Mouse (Mus musculus) neural tube, embryonic 11.5 days (tissue): ENCODE results near the gene Trarg1. TPM values are rescaled to one million over a fixed set of nuclear protein-coding genes. Genes with fewer than 3 reads are reported as not detected.

Experiments used
- ATAC-seq: fragments of 200-750 bp; cut with Nextera tagmentation; 2 replicates; pipeline ENCODE4 v1.8.0; 2017; ENCODE audit warnings: moderate number of reproducible peaks, mild to moderate bottlenecking, moderate TSS enrichment, moderate library complexity; ENCODE audit not compliant: insufficient read depth, low FRiP score, low TSS enrichment
- DNase-seq: peaks from one replicate; pipeline ENCODE4 v3.0.0-alpha.2; 2015; ENCODE audit warnings: low spot score
- H3K27ac ChIP-seq: fragments of 300-500 bp; sonication (generic); 2 replicates; pipeline ENCODE4 v1.5.1; 2014; ENCODE audit warnings: low read depth, mild to moderate bottlenecking, low read length
- H3K27me3 ChIP-seq: fragments of 300-500 bp; sonication (generic); 2 replicates; pipeline ENCODE4 v1.6.1; 2014; ENCODE audit warnings: mild to moderate bottlenecking, low read length, mixed read lengths; ENCODE audit not compliant: control insufficient read depth, insufficient read depth
- H3K36me3 ChIP-seq: fragments of 300-500 bp; sonication (generic); 2 replicates; pipeline ENCODE4 v1.6.1; 2014; ENCODE audit warnings: mild to moderate bottlenecking, low read length, moderate library complexity, mixed read lengths; ENCODE audit not compliant: control insufficient read depth, insufficient read depth
- H3K4me1 ChIP-seq: fragments of 300-500 bp; sonication (generic); 2 replicates; pipeline ENCODE4 v1.6.1; 2014; ENCODE audit warnings: low read length, mixed read lengths; ENCODE audit not compliant: control insufficient read depth, insufficient read depth
- H3K4me2 ChIP-seq: fragments of 300-500 bp; sonication (generic); 2 replicates; pipeline ENCODE4 v1.6.1; 2014; ENCODE audit warnings: low read depth, mild to moderate bottlenecking, moderate library complexity
- H3K4me3 ChIP-seq: fragments of 300-500 bp; sonication (generic); 2 replicates; pipeline ENCODE4 v1.5.1; 2014; ENCODE audit warnings: low read depth, low read length
- H3K9ac ChIP-seq: fragments of 300-500 bp; sonication (generic); 2 replicates; pipeline ENCODE4 v1.6.1; 2014; ENCODE audit warnings: mild to moderate bottlenecking, low read length
- H3K9me3 ChIP-seq: fragments of 300-500 bp; sonication (generic); 2 replicates; pipeline ENCODE4 v1.6.1; 2016; ENCODE audit warnings: low read length; ENCODE audit not compliant: control insufficient read depth
- WGBS: fragments of 180-500 bp; shearing (Covaris S2); extraction: QIAGEN DNeasy Blood & Tissue Kit; methylation state at CpG from one replicate; pipeline ENCODE4 v1.1.7; 2014; 5-methylcytosine and 5-hydroxymethylcytosine counted together
- polyA plus RNA-seq: library from polyadenylated mRNA; unstranded; fragments of >200 nt; fragmentation: Nextera tagmentation; extraction: Ambion mirVana; gene quantifications from 2 replicates; pipeline ENCODE4 v1.2.1, GENCODE M21; 2014

The Trarg1 gene
- polyA plus RNA-seq, 1 experiment from 2014 or later: 0.57 TPM

GRCm38 (mm10) chr11:76735753-76736324, 56.2 kb downstream of the Trarg1 start:
- WGBS: 84% methylated on average over 4 of the region's 4 CpGs
- Histone ChIP-seq H3K9me3 (no peaks in the 10 kb centered on the region), H3K4me3 (no peak overlapping the region), H3K27ac (no peak overlapping the region), H3K9ac (no peak overlapping the region), H3K4me1 (no peaks in the 10 kb centered on the region), H3K36me3 (peaks cover 4% of the 10 kb centered on the region; the same call in 1 of the 2 replicates), H3K4me2 (no peak overlapping the region), H3K27me3 (no peaks in the 10 kb centered on the region)
- DNase-seq (no peak), ATAC-seq (no peak)

- Histone ChIP-seq H3K4me3 (no peak overlapping the region), H3K36me3 (peaks cover 5% of the 10 kb centered on the region; the same call in 1 of the 2 replicates), H3K9ac (no peak overlapping the region)
Observed at GRCm38 (mm10) chr11:76739125-76739524, 59.5 kb downstream of the Trarg1 start.

GRCm38 (mm10) chr11:76742511-76742910, 62.9 kb downstream of the Trarg1 start:
- Histone ChIP-seq H3K27ac (no peak overlapping the region), H3K9me3 (no peaks in the 10 kb centered on the region), H3K4me2 (no peak overlapping the region), H3K4me1 (no peaks in the 10 kb centered on the region), H3K27me3 (no peaks in the 10 kb centered on the region), H3K4me3 (no peak overlapping the region), H3K9ac (no peak overlapping the region), H3K36me3 (peaks cover 7% of the 10 kb centered on the region; the same call in 1 of the 2 replicates)
- 96% methylated on average over 7 of the region's 7 CpGs for WGBS
- DNase-seq (no peak), ATAC-seq (no peak)

More at GRCm38 (mm10) chr11:76739125-76739524, 59.5 kb downstream of the Trarg1 start:
- 76% methylated on average over 4 of the region's 6 CpGs for WGBS
- no peaks in the 10 kb centered on the region for H3K27me3 ChIP-seq
- DNase-seq: no peak
- H3K27ac ChIP-seq: no peak overlapping the region
- H3K4me2 ChIP-seq: no peak overlapping the region
- no peak for ATAC-seq
- no peaks in the 10 kb centered on the region for H3K4me1 ChIP-seq
- no peaks in the 10 kb centered on the region for H3K9me3 ChIP-seq

DNA sequence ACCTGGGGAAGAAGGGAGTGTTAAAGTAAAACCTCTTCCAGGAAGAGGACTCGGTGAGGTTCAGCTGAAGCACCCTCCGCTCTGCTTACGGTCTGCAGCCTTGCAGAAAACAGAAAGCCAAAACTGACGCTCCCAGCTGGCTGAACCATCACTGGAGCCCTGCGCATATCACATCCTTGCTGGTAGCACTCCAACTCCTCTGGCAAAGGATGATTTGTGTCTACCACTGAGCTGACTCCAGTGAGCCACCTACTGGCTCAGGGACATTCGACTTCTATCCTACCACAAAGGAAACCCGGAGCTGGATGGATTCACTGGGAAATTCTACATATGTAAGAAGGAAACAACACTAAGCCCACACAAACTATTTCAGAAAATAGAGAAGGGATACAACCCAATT, 64.9 kb downstream of the Trarg1 start:
- H3K4me1 ChIP-seq: no peaks in the 10 kb centered on the region
- no peak overlapping the region for H3K4me3 ChIP-seq
- ATAC-seq: no peak
- peaks cover 7% of the 10 kb centered on the region; the same call in 1 of the 2 replicates for H3K36me3 ChIP-seq
- H3K9ac ChIP-seq: no peak overlapping the region
- H3K27me3 ChIP-seq: no peaks in the 10 kb centered on the region
- WGBS: 84% methylated on average over 7 of the region's 7 CpGs
- no peak overlapping the region for H3K27ac ChIP-seq
- H3K9me3 ChIP-seq: no peaks in the 10 kb centered on the region
- no peak overlapping the region for H3K4me2 ChIP-seq
- no peak for DNase-seq

DNA sequence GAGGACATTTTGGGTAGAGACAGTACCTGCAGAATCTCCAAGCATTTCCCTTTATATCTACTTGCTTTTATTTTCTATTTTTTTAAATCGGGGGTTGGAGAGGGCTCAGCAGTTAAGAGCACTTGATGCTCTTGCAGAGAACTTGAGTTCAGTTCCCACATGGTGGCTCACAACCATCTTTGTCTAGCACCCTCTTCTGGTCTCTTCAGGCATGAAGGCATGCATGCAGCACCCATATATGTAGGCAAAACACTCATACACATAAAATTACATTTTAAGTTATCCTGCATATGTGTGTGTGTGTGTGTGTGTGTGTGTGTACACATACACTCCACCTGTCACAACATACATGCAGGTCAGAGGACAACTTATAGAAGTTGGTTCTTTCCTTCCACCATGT, 66.3 kb downstream of the Trarg1 start:
- H3K9me3 ChIP-seq: no peaks in the 10 kb centered on the region
- no peaks in the 10 kb centered on the region for H3K4me1 ChIP-seq
- H3K27ac ChIP-seq: no peak overlapping the region
- DNase-seq (no peak), ATAC-seq (no peak)
- WGBS: 100% methylated on average over 1 of the region's 1 CpGs
- H3K27me3 ChIP-seq: no peaks in the 10 kb centered on the region
- H3K36me3 ChIP-seq: peaks cover 5% of the 10 kb centered on the region; the same call in 1 of the 2 replicates
- H3K4me2 ChIP-seq: no peak overlapping the region
- H3K9ac ChIP-seq: no peak overlapping the region
- H3K4me3 ChIP-seq: no peak overlapping the region

Other genes starting within 250 kb of the Trarg1 start
- gene Abr, start 57.5 kb upstream of the Trarg1 start, polyA plus RNA-seq: 43.2 and 44.9 TPM in 2 replicates
- gene Bhlha9, start 7.3 kb upstream of the Trarg1 start, polyA plus RNA-seq: not detected in 2 replicates
- gene Gosr1, start 83.8 kb downstream of the Trarg1 start, polyA plus RNA-seq: 30.1 and 36.4 TPM in 2 replicates
- 14.7 and 16.9 TPM in 2 replicates for gene Cpd, start 167.2 kb downstream of the Trarg1 start, polyA plus RNA-seq
- gene Tmigd1, start 222.4 kb downstream of the Trarg1 start, polyA plus RNA-seq: 0.39 TPM in 1 of 2 replicates, not detected in the other
- gene Blmh, start 245.0 kb downstream of the Trarg1 start, polyA plus RNA-seq: 175 and 180 TPM in 2 replicates